Mouse (Mus musculus) MEL (cell line): ENCODE data around the gene Phf20. TPM values are rescaled to one million over a fixed set of nuclear protein-coding genes. Genes with fewer than 3 reads are reported as not detected.

Experiments
- DNase-seq: peaks from one replicate; pipeline ENCODE4 v3.0.0; 2011; ENCODE audit warnings: low read depth, low spot score
- H3K27ac ChIP-seq: 2 replicates; pipeline ENCODE4 v1.5.1; 2012; ENCODE audit warnings: low read depth, mild to moderate bottlenecking, control low read depth, low read length, moderate library complexity; ENCODE audit not compliant: control insufficient read depth
- H3K27me3 ChIP-seq, 2 experiments: fragments of 150-350 bp in 1 of 2; sonication (generic) in 1 of 2; 2 replicates each; pipeline ENCODE4 v1.6.1; 2012; ENCODE audit warnings: low read length in 2 of 2, mild to moderate bottlenecking in 2 of 2, improper control_type of control experiment in 1 of 2, moderate library complexity in 1 of 2; ENCODE audit not compliant: insufficient read depth in 2 of 2, control insufficient read depth in 1 of 2
- H3K36me3 ChIP-seq, 2 experiments: 2 replicates each; pipeline ENCODE4 v1.6.1; 2012 to 2014; ENCODE audit warnings: low read length in 2 of 2, improper control_type of control experiment in 1 of 2, inconsistent platforms in 1 of 2, mild to moderate bottlenecking in 1 of 2; ENCODE audit not compliant: insufficient read depth in 2 of 2, control insufficient read depth in 1 of 2
- H3K4me1 ChIP-seq, 2 experiments: fragments of 150-350 bp in 1 of 2; sonication (generic) in 1 of 2; 2 replicates each; pipeline ENCODE4 v1.6.1; 2012; ENCODE audit warnings: low read length in 2 of 2, improper control_type of control experiment in 1 of 2, mild to moderate bottlenecking in 1 of 2; ENCODE audit not compliant: insufficient read depth in 2 of 2, control insufficient read depth in 1 of 2
- H3K4me3 ChIP-seq, 2 experiments: fragments of 150-350 bp in 1 of 2; sonication (generic) in 1 of 2; 2 replicates each; pipeline ENCODE4 v1.5.1; 2012; ENCODE audit warnings: low read depth in 2 of 2, low read length in 2 of 2, mild to moderate bottlenecking in 2 of 2, moderate library complexity in 2 of 2, control low read depth in 1 of 2, improper control_type of control experiment in 1 of 2; ENCODE audit not compliant: control insufficient read depth in 1 of 2, insufficient read depth in 1 of 2
- H3K79me2 ChIP-seq: 2 replicates; pipeline ENCODE4 v1.6.1; 2012; ENCODE audit warnings: mild to moderate bottlenecking, low read length, moderate library complexity; ENCODE audit not compliant: control insufficient read depth, poor library complexity, insufficient read depth
- H3K9ac ChIP-seq: 2 replicates; pipeline ENCODE4 v1.6.1; 2012; ENCODE audit warnings: low read depth, mild to moderate bottlenecking, control low read depth, low read length, moderate library complexity; ENCODE audit not compliant: control insufficient read depth, poor library complexity, severe bottlenecking
- H3K9me3 ChIP-seq: fragments of 150-350 bp; sonication (generic); replicated peaks from 2 replicates; pipeline ENCODE4 v1.6.1; 2012; ENCODE audit warnings: mild to moderate bottlenecking, low read length, improper control_type of control experiment, moderate library complexity; ENCODE audit not compliant: insufficient read depth
- BHLHE40 ChIP-seq: IDR thresholded peaks from 2 replicates; pipeline ENCODE4 v1.6.1; 2012; ENCODE audit warnings: low read depth, mild to moderate bottlenecking, inconsistent platforms, low read length, improper control_type of control experiment, borderline replicate concordance
- CHD1 ChIP-seq: IDR thresholded peaks from 2 replicates; pipeline ENCODE4 v1.6.1; 2012; ENCODE audit warnings: low read depth, mild to moderate bottlenecking, inconsistent platforms, low read length, improper control_type of control experiment
- CHD2 ChIP-seq: IDR thresholded peaks from 2 replicates; pipeline ENCODE4 v1.6.1; 2011; ENCODE audit warnings: low read length, improper control_type of control experiment
- CTCF ChIP-seq, 3 experiments: IDR thresholded peaks in 2 of 3; conservative IDR thresholded peaks in 1 of 3; 2 replicates each; pipeline ENCODE4 v1.5.1; 2011 to 2012; ENCODE audit warnings: low read length in 3 of 3, low read depth in 2 of 3, mild to moderate bottlenecking in 2 of 3, improper control_type of control experiment in 1 of 3, inconsistent platforms in 1 of 3, mixed read lengths in 1 of 3, moderate library complexity in 1 of 3; ENCODE audit not compliant: control insufficient read depth in 1 of 3, insufficient read depth in 1 of 3, poor library complexity in 1 of 3, severe bottlenecking in 1 of 3
- E2F4 ChIP-seq: IDR thresholded peaks from 2 replicates; pipeline ENCODE4 v1.6.1; 2011; ENCODE audit warnings: low read depth, low read length, improper control_type of control experiment, borderline replicate concordance
- ELF1 ChIP-seq: IDR thresholded peaks from 2 replicates; pipeline ENCODE4 v1.6.1; 2014; ENCODE audit warnings: low read depth, mild to moderate bottlenecking, inconsistent platforms, low read length, improper control_type of control experiment, moderate library complexity
- EP300 ChIP-seq, 2 experiments: IDR thresholded peaks; 2 replicates each; pipeline ENCODE4 v1.6.1; 2011; ENCODE audit warnings: improper control_type of control experiment in 2 of 2, low read length in 2 of 2, low read depth in 1 of 2, mild to moderate bottlenecking in 1 of 2
- ETS1 ChIP-seq: IDR thresholded peaks from 2 replicates; pipeline ENCODE4 v1.6.1; 2012; ENCODE audit warnings: low read depth, mild to moderate bottlenecking, inconsistent platforms, low read length, improper control_type of control experiment, moderate library complexity
- GATA1 ChIP-seq: IDR thresholded peaks from 2 replicates; pipeline ENCODE4 v1.6.1; 2011; ENCODE audit warnings: low read depth, low read length, improper control_type of control experiment
- HCFC1 ChIP-seq: IDR thresholded peaks from 2 replicates; pipeline ENCODE4 v1.6.1; 2012; ENCODE audit warnings: low read depth, mild to moderate bottlenecking, inconsistent platforms, low read length, improper control_type of control experiment, moderate library complexity
- JUND ChIP-seq: IDR thresholded peaks from 2 replicates; pipeline ENCODE4 v1.6.1; 2011; ENCODE audit warnings: low read depth, mild to moderate bottlenecking, improper control_type of control experiment, low read length
- KAT2A ChIP-seq: conservative IDR thresholded peaks from 2 replicates; pipeline ENCODE4 v1.6.1; 2012; ENCODE audit warnings: low read depth, low read length, improper control_type of control experiment, inconsistent platforms
- MAFK ChIP-seq: IDR thresholded peaks from 2 replicates; pipeline ENCODE4 v1.6.1; 2011; ENCODE audit warnings: low read depth, mild to moderate bottlenecking, low read length, improper control_type of control experiment, borderline replicate concordance
- MAX ChIP-seq: IDR thresholded peaks from 2 replicates; pipeline ENCODE4 v1.6.1; 2011; ENCODE audit warnings: low read length, improper control_type of control experiment
- MAZ ChIP-seq: IDR thresholded peaks from 2 replicates; pipeline ENCODE4 v1.6.1; 2012; ENCODE audit warnings: low read depth, mild to moderate bottlenecking, inconsistent platforms, low read length, improper control_type of control experiment
- MEF2A ChIP-seq: IDR thresholded peaks from 2 replicates; pipeline ENCODE4 v1.6.1; 2014; ENCODE audit warnings: low read depth, mild to moderate bottlenecking, inconsistent platforms, low read length, improper control_type of control experiment; ENCODE audit not compliant: poor library complexity, insufficient replicate concordance, severe bottlenecking; ENCODE audit errors: extremely low read depth
- MXI1 ChIP-seq: IDR thresholded peaks from 2 replicates; pipeline ENCODE4 v1.6.1; 2011; ENCODE audit warnings: mild to moderate bottlenecking, low read depth, low read length, improper control_type of control experiment
- MYB ChIP-seq: IDR thresholded peaks from 2 replicates; pipeline ENCODE4 v1.6.1; 2011; ENCODE audit warnings: mild to moderate bottlenecking, low read depth, low read length, improper control_type of control experiment
- MYC ChIP-seq: IDR thresholded peaks from 2 replicates; pipeline ENCODE4 v1.6.1; 2011; ENCODE audit warnings: low read depth, mild to moderate bottlenecking, low read length, improper control_type of control experiment, moderate library complexity
- NELFE ChIP-seq: IDR thresholded peaks from 2 replicates; pipeline ENCODE4 v1.6.1; 2011; ENCODE audit warnings: low read depth, low read length, improper control_type of control experiment
- NRF1 ChIP-seq: IDR thresholded peaks from 2 replicates; pipeline ENCODE4 v1.6.1; 2014; ENCODE audit warnings: low read depth, mild to moderate bottlenecking, inconsistent platforms, low read length, improper control_type of control experiment, moderate library complexity; ENCODE audit not compliant: poor library complexity, insufficient read depth, severe bottlenecking
- POLR2A ChIP-seq, 2 experiments: IDR thresholded peaks; 2 replicates each; pipeline ENCODE4 v1.6.1; 2011 to 2012; ENCODE audit warnings: low read length in 2 of 2, mild to moderate bottlenecking in 2 of 2, control low read depth in 1 of 2, improper control_type of control experiment in 1 of 2, low read depth in 1 of 2, moderate library complexity in 1 of 2; ENCODE audit not compliant: control insufficient read depth in 1 of 2, insufficient read depth in 1 of 2, poor library complexity in 1 of 2
- POLR2AphosphoS2 ChIP-seq: IDR thresholded peaks from 2 replicates; pipeline ENCODE4 v1.6.1; 2011; ENCODE audit warnings: low read length, improper control_type of control experiment
- RAD21 ChIP-seq: IDR thresholded peaks from 2 replicates; pipeline ENCODE4 v1.6.1; 2011; ENCODE audit warnings: mild to moderate bottlenecking, low read depth, low read length, improper control_type of control experiment
- SIN3A ChIP-seq: IDR thresholded peaks from 2 replicates; pipeline ENCODE4 v1.6.1; 2012; ENCODE audit warnings: low read length, improper control_type of control experiment, inconsistent platforms
- SMC3 ChIP-seq: IDR thresholded peaks from 2 replicates; pipeline ENCODE4 v1.6.1; 2011; ENCODE audit warnings: low read depth, low read length, improper control_type of control experiment
- TAL1 ChIP-seq: IDR thresholded peaks from 2 replicates; pipeline ENCODE4 v1.6.1; 2012; ENCODE audit warnings: mild to moderate bottlenecking, inconsistent platforms, low read length, moderate library complexity, mixed read lengths
- TCF12 ChIP-seq: IDR thresholded peaks from 2 replicates; pipeline ENCODE4 v1.6.1; 2014; ENCODE audit warnings: low read depth, mild to moderate bottlenecking, inconsistent platforms, low read length, improper control_type of control experiment, moderate library complexity
- USF1 ChIP-seq: IDR thresholded peaks from 2 replicates; pipeline ENCODE4 v1.6.1; 2014; ENCODE audit warnings: low read depth, mild to moderate bottlenecking, inconsistent platforms, low read length, improper control_type of control experiment, moderate library complexity
- USF2 ChIP-seq, 2 experiments: IDR thresholded peaks; 2 replicates each; pipeline ENCODE4 v1.6.1; 2011 to 2012; ENCODE audit warnings: improper control_type of control experiment in 2 of 2, low read length in 2 of 2, borderline replicate concordance in 1 of 2, inconsistent platforms in 1 of 2, low read depth in 1 of 2, mild to moderate bottlenecking in 1 of 2; ENCODE audit not compliant: insufficient read depth in 1 of 2
- ZC3H11A ChIP-seq: IDR thresholded peaks from 2 replicates; pipeline ENCODE4 v1.6.1; 2012; ENCODE audit warnings: low read depth, mild to moderate bottlenecking, inconsistent platforms, low read length, improper control_type of control experiment
- ZKSCAN1 ChIP-seq: IDR thresholded peaks from 2 replicates; pipeline ENCODE4 v1.6.1; 2012; ENCODE audit warnings: low read depth, mild to moderate bottlenecking, inconsistent platforms, low read length, improper control_type of control experiment, moderate library complexity
- ZMIZ1 ChIP-seq: IDR thresholded peaks from 2 replicates; pipeline ENCODE4 v1.6.1; 2012; ENCODE audit warnings: low read depth, mild to moderate bottlenecking, inconsistent platforms, low read length, improper control_type of control experiment, moderate library complexity
- ZNF384 ChIP-seq: IDR thresholded peaks from 2 replicates; pipeline ENCODE4 v1.6.1; 2012; ENCODE audit warnings: low read depth, mild to moderate bottlenecking, inconsistent platforms, low read length, improper control_type of control experiment
- polyA plus RNA-seq, 2 experiments: library from polyadenylated mRNA; stranded (reverse) in 1 of 2; unstranded in 1 of 2; fragments of >175 nt in 1 of 2; fragments of >200 nt in 1 of 2; gene quantifications; 2 replicates each; pipeline versions ENCODE4 v1.2.1 to v1.2.4; 2012; ENCODE audit warnings: low replicate concordance in 2 of 2, low read depth in 1 of 2; ENCODE audit not compliant: insufficient read length in 2 of 2, insufficient read depth in 1 of 2, missing spikeins in 1 of 2
- total RNA-seq: library from RNA; depleted of rRNA; stranded (reverse); fragments of 300-350 nt; gene quantifications from 2 replicates; pipeline ENCODE4 v1.2.3, GENCODE M21; 2012; rRNA removed

Gene Phf20
- total RNA-seq = 11.7 and 13.2 TPM in 2 replicates
- polyA plus RNA-seq = 10 to 100 TPM in 1 of 2 experiments, not detected in 1; 16.9 TPM

DNA sequence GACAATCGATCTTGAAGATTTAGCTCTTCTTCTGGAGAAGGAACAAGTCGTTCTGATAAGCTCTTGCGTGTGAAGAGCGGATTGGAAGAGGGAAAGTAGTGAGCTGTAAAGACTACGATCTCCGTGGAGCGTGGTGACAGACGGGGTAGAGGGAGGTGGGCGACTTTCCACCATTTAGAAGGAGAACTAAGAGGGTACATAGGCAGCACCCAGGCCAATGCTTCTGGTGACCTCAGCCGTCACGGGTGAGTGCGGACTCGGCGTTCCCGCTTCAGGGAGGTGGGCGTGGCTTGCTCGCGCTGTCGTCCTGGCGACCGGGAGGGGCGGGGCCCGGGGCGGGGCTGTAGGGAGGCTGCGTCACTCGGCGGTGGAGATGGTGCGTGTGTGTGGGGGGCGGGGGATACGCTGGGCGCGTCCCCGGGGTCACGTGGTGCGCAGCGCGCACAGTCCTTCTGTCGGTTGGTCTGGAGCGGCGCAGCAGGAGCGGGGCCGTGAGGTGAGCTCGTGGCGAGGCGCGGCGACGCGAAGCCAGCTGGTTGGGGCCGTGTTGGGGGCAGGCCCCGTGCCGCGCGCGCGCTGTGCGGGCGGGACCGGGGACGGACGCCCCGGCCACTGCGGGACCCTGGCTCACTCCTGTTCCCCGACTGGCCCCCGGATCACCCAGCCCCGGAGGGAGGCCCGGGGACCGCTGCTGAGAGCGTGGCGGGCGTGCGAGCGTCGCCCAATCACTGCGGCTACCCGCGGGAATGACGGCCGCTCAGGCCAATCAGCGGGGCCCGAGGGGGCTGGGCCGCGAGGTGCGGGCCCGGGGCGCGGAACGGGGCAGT lies at the start of gene Phf20:
Phf20 (plus strand) TSS at position 165 of the 827 bp plus-strand sequence.
- H3K27ac ChIP-seq = peak within 1 kb of the TSS; percentile 79
- peaks cover 19% of the 10 kb centered on the region for H3K79me2 ChIP-seq
- H3K36me3 ChIP-seq = peaks cover 0 to 8% of the 10 kb centered on the region in 2 experiments; a peak in 2 of 4 replicates
- no peaks in the 10 kb centered on the region for H3K27me3 ChIP-seq
- peak within 1 kb of the TSS; percentile 82 for H3K9ac ChIP-seq
- H3K4me1 ChIP-seq = peaks cover 3 to 5% of the 10 kb centered on the region in 2 experiments; a peak in 3 of 4 replicates
- peak; percentile 97 for DNase-seq
- H3K4me3 ChIP-seq = peak within 1 kb of the TSS; percentile 76 to 84
- H3K9me3 ChIP-seq = no peaks in the 10 kb centered on the region
- TF ChIP-seq RAD21 (no peak), ZMIZ1 (no peak; the same call in 1 of the 2 replicates), ZC3H11A (no peak), CTCF (IDR thresholded peaks at IDR 0.05 in 2 of 3, conservative IDR thresholded peaks at IDR 0.05 in 1 of 3; ENCODE audit: control insufficient read depth in 1 of 3, insufficient read depth in 1 of 3, low read depth in 2 of 3, low read length in 3 of 3, poor library complexity in 1 of 3, severe bottlenecking in 1 of 3) (no peak), MXI1 (peak; percentile 76), ZKSCAN1 (no peak), ZNF384 (0 out of 2 replicates have a peak, but pooled peaks have one; percentile 3), GATA1 (peak; percentile 70), SIN3A (peak; percentile 64), JUND (no peak), CHD1 (no peak), SMC3 (no peak), MAFK (no peak), MAZ (no peak; the same call in 1 of the 2 replicates), CHD2 (peak; percentile 37; the same call in 1 of the 2 replicates), EP300 (IDR thresholded peaks at IDR 0.05; ENCODE audit: low read depth in 1 of 2, low read length in 2 of 2) (peak in 1 of 2 experiments; percentile 48; a peak in 2 of 4 replicates), BHLHE40 (peak; percentile 66; the same call in 1 of the 2 replicates), MEF2A (no peak), KAT2A (no peak), USF1 (peak; percentile 99), USF2 (IDR thresholded peaks at IDR 0.05; ENCODE audit: borderline replicate concordance in 1 of 2, insufficient read depth in 1 of 2, low read depth in 1 of 2, low read length in 2 of 2) (peak; percentile 61 to 89; a peak in 3 of 4 replicates), POLR2A (IDR thresholded peaks at IDR 0.05; ENCODE audit: control insufficient read depth in 1 of 2, insufficient read depth in 1 of 2, low read depth in 1 of 2, low read length in 2 of 2, poor library complexity in 1 of 2) (peak; percentile 69 to 86), MYC (no peak; the same call in 1 of the 2 replicates), TCF12 (no peak; the same call in none of the 2 replicates), E2F4 (no peak), NRF1 (peak; percentile 52; the same call in 1 of the 2 replicates), TAL1 (no peak), MYB (0 out of 2 replicates have a peak, but pooled peaks have one; percentile 40), MAX (peak; percentile 98), NELFE (peak; percentile 65), ELF1 (peak; percentile 63), ETS1 (peak; percentile 34), HCFC1 (peak; percentile 53), POLR2AphosphoS2 (no peak)
